Mouse (Mus musculus): ENCODE results near the gene Ninj2. TPM values are rescaled to one million over a fixed set of nuclear protein-coding genes. Genes with fewer than 3 reads are reported as not detected.

The Ninj2 gene
- total and polyA plus RNA-seq, 3 experiments = not detected

- Histone ChIP-seq H3K4me1 (ENCODE audit: insufficient read depth, low read depth, low read length) (peaks cover 37% of the 10 kb centered on the region), H3K4me3 (ENCODE audit: low read depth, low read length) (no peak overlapping the region), H3K9me3 (replicated peaks) (no peaks in the 10 kb centered on the region), H3K36me3 (replicated peaks) (no peaks in the 10 kb centered on the region), H3K27me3 (ENCODE audit: insufficient read depth, low read length) (peaks cover 23% of the 10 kb centered on the region)
- ATAC-seq (ENCODE audit: extremely low read depth, insufficient number of reproducible peaks, low FRiP score, poor library complexity, severe bottlenecking) = no peak
- TF ChIP-seq GATA1 (IDR thresholded peaks at IDR 0.05; ENCODE audit: borderline replicate concordance, low read length) (no peak), POLR2AphosphoS5 (IDR thresholded peaks at IDR 0.05; ENCODE audit: insufficient replicate concordance, low read depth, low read length) (no peak), TAL1 (conservative IDR thresholded peaks at IDR 0.05; ENCODE audit: low read depth, low read length) (no peak), GATA2 (IDR thresholded peaks at IDR 0.05; ENCODE audit: borderline replicate concordance, low read depth, low read length) (no peak), CTCF (IDR thresholded peaks at IDR 0.05; ENCODE audit: low read depth, low read length) (no peak)
- no peak for DNase-seq (ENCODE audit: low spot score)
Observed at GRCm38 (mm10) chr6:120193793-120194192, 100.6 kb downstream of the Ninj2 start.

GRCm38 (mm10) chr6:120194305-120194704 lies 101.2 kb downstream of the Ninj2 start:
- DNase-seq (ENCODE audit: low spot score) (no peak), ATAC-seq (ENCODE audit: extremely low read depth, insufficient number of reproducible peaks, low FRiP score, poor library complexity, severe bottlenecking) (no peak)
- Histone ChIP-seq H3K4me1 (ENCODE audit: insufficient read depth, low read depth, low read length) (peaks cover 34% of the 10 kb centered on the region), H3K36me3 (replicated peaks) (no peaks in the 10 kb centered on the region), H3K4me3 (ENCODE audit: low read depth, low read length) (no peak overlapping the region), H3K27me3 (ENCODE audit: insufficient read depth, low read length) (peaks cover 23% of the 10 kb centered on the region), H3K9me3 (replicated peaks) (no peaks in the 10 kb centered on the region)
- TF ChIP-seq TAL1 (conservative IDR thresholded peaks at IDR 0.05; ENCODE audit: low read depth, low read length) (no peak), CTCF (IDR thresholded peaks at IDR 0.05; ENCODE audit: low read depth, low read length) (no peak), GATA1 (IDR thresholded peaks at IDR 0.05; ENCODE audit: borderline replicate concordance, low read length) (no peak), POLR2AphosphoS5 (IDR thresholded peaks at IDR 0.05; ENCODE audit: insufficient replicate concordance, low read depth, low read length) (no peak), GATA2 (IDR thresholded peaks at IDR 0.05; ENCODE audit: borderline replicate concordance, low read depth, low read length) (no peak)

- DNase-seq (ENCODE audit: low spot score) (no peak), ATAC-seq (ENCODE audit: extremely low read depth, insufficient number of reproducible peaks, low FRiP score, poor library complexity, severe bottlenecking) (no peak)
- no peaks in the 10 kb centered on the region for H3K9me3 ChIP-seq (replicated peaks)
- peaks cover 23% of the 10 kb centered on the region for H3K27me3 ChIP-seq (ENCODE audit: insufficient read depth, low read length)
- TF ChIP-seq CTCF (IDR thresholded peaks at IDR 0.05; ENCODE audit: low read depth, low read length) (no peak), POLR2AphosphoS5 (IDR thresholded peaks at IDR 0.05; ENCODE audit: insufficient replicate concordance, low read depth, low read length) (no peak), GATA1 (IDR thresholded peaks at IDR 0.05; ENCODE audit: borderline replicate concordance, low read length) (no peak), GATA2 (IDR thresholded peaks at IDR 0.05; ENCODE audit: borderline replicate concordance, low read depth, low read length) (no peak)
- no peak overlapping the region for H3K4me3 ChIP-seq (ENCODE audit: low read depth, low read length)
- peaks cover 32% of the 10 kb centered on the region for H3K4me1 ChIP-seq (ENCODE audit: insufficient read depth, low read depth, low read length)
- H3K36me3 ChIP-seq (replicated peaks) = no peaks in the 10 kb centered on the region
Observed at GRCm38 (mm10) chr6:120194963-120195362, 101.8 kb downstream of the Ninj2 start.

GRCm38 (mm10) chr6:120196837-120197236 lies 103.7 kb downstream of the Ninj2 start:
- H3K4me1 ChIP-seq (ENCODE audit: insufficient read depth, low read depth, low read length) = peaks cover 26% of the 10 kb centered on the region
- ATAC-seq (ENCODE audit: extremely low read depth, insufficient number of reproducible peaks, low FRiP score, poor library complexity, severe bottlenecking) (no peak), DNase-seq (ENCODE audit: low spot score) (no peak)
- H3K27me3 ChIP-seq (ENCODE audit: insufficient read depth, low read length) = peaks cover 20% of the 10 kb centered on the region
- no peaks in the 10 kb centered on the region for H3K36me3 ChIP-seq (replicated peaks)
- no peaks in the 10 kb centered on the region for H3K9me3 ChIP-seq (replicated peaks)
- TF ChIP-seq TAL1 (conservative IDR thresholded peaks at IDR 0.05; ENCODE audit: low read depth, low read length) = no peak
- 0 out of 2 replicates have a peak, but pooled peaks have one; percentile 4 for TF ChIP-seq CTCF (IDR thresholded peaks at IDR 0.05; ENCODE audit: low read depth, low read length)
- no peak overlapping the region for H3K4me3 ChIP-seq (ENCODE audit: low read depth, low read length)

- Histone ChIP-seq H3K27me3 (ENCODE audit: insufficient read depth, low read length) (peaks cover 30% of the 10 kb centered on the region), H3K4me1 (ENCODE audit: insufficient read depth, low read depth, low read length) (peaks cover 23% of the 10 kb centered on the region), H3K9me3 (replicated peaks) (no peaks in the 10 kb centered on the region), H3K4me3 (ENCODE audit: low read depth, low read length) (no peak overlapping the region), H3K36me3 (replicated peaks) (no peaks in the 10 kb centered on the region)
- DNase-seq (ENCODE audit: low spot score) (peak; percentile 62), ATAC-seq (ENCODE audit: extremely low read depth, insufficient number of reproducible peaks, low FRiP score, poor library complexity, severe bottlenecking) (no peak)
- TF ChIP-seq CTCF (IDR thresholded peaks at IDR 0.05; ENCODE audit: low read depth, low read length) (peak; percentile 95), GATA1 (IDR thresholded peaks at IDR 0.05; ENCODE audit: borderline replicate concordance, low read length) (no peak)
Observed at GRCm38 (mm10) chr6:120197964-120198363, 104.8 kb downstream of the Ninj2 start.

- no peak for TF ChIP-seq TAL1 (conservative IDR thresholded peaks at IDR 0.05; ENCODE audit: low read depth, low read length)
- TF ChIP-seq GATA2 (IDR thresholded peaks at IDR 0.05; ENCODE audit: borderline replicate concordance, low read depth, low read length) = no peak
- no peak for TF ChIP-seq POLR2AphosphoS5 (IDR thresholded peaks at IDR 0.05; ENCODE audit: insufficient replicate concordance, low read depth, low read length)
- no peak for TF ChIP-seq GATA1 (IDR thresholded peaks at IDR 0.05; ENCODE audit: borderline replicate concordance, low read length)
- no peak for TF ChIP-seq CTCF (IDR thresholded peaks at IDR 0.05; ENCODE audit: low read depth, low read length)
- H3K4me3 ChIP-seq (ENCODE audit: low read depth, low read length) = no peak overlapping the region
- peaks cover 14% of the 10 kb centered on the region for H3K4me1 ChIP-seq (ENCODE audit: insufficient read depth, low read depth, low read length)
- H3K36me3 ChIP-seq (replicated peaks) = no peaks in the 10 kb centered on the region
- no peak for ATAC-seq (ENCODE audit: extremely low read depth, insufficient number of reproducible peaks, low FRiP score, poor library complexity, severe bottlenecking)
- H3K27me3 ChIP-seq (ENCODE audit: insufficient read depth, low read length) = peaks cover 34% of the 10 kb centered on the region
- DNase-seq (ENCODE audit: low spot score) = no peak
- H3K9me3 ChIP-seq (replicated peaks) = no peaks in the 10 kb centered on the region
Observed at GRCm38 (mm10) chr6:120199638-120200394, 106.7 kb downstream of the Ninj2 start.

Data from G1E (cell line).